Mouse (Mus musculus) C2C12 (cell line): ENCODE data around the gene Nudt5.

Experiments used
- CTCF ChIP-seq: IDR thresholded peaks from one replicate; pipeline ENCODE4 v1.5.1; 2011; ENCODE audit not compliant: control insufficient read depth, insufficient read depth, insufficient read length
- FOSL1 ChIP-seq: IDR thresholded peaks from one replicate; pipeline ENCODE4 v1.8.0; 2011; ENCODE audit warnings: mild to moderate bottlenecking, low read length; ENCODE audit not compliant: poor library complexity, insufficient read depth, severe bottlenecking
- MAX ChIP-seq: IDR thresholded peaks from one replicate; pipeline ENCODE4 v1.6.1; 2011; ENCODE audit warnings: mild to moderate bottlenecking, control low read depth
- MYOD1 ChIP-seq: IDR thresholded peaks from one replicate; pipeline ENCODE4 v1.6.1; 2011; ENCODE audit warnings: low read depth; ENCODE audit not compliant: control insufficient read depth, insufficient read length
- MYOG ChIP-seq: IDR thresholded peaks from one replicate; pipeline ENCODE4 v1.6.1; 2011; ENCODE audit not compliant: control insufficient read depth, insufficient read length; ENCODE audit errors: extremely low read depth
- USF1 ChIP-seq: IDR thresholded peaks from one replicate; pipeline ENCODE4 v1.6.1; 2011; ENCODE audit warnings: low read depth, mild to moderate bottlenecking, control low read depth, moderate library complexity

DNA sequence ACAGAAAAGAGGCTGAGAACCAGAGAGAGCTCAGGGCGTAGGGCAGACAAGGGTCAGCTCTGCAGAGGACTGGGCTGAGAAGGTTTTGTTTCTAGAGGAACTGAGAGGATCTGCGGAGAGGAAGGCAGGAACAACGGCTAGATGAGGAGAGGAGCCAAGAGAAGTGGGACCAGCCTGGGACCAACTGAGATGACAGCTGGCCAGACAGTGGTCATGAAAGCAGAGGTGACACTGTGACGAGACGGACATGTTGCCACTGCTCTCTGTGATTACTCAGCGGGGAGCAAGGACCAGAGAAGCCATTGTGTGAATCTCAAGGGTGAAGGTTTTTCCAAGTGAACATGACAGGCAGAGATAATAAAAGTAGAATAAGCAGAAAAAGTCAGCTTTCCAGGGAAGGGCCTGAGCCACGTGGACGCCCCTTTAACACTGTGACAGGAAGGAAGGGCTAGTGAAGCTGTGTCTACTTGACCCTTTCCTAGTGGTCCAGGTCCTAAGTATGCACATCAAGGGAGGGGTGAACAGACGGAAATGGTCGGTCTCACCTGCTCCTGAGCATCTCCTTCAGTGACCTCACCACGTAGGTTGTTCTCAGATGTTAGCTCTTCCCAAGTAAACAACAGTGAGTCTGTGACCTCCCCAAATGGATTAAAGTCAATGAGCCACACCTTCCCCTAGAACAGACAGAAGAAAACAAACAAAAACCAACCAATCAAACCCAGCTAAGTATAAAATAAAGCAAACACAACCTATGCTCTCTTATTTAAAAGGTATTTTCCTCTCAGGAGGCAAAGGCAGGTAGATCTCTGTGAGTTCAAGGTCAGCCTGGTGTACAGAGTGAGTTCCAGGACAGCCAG is 46.8 kb upstream of the Nudt5 start:
- TF ChIP-seq MYOG = no peak
- TF ChIP-seq CTCF = no peak
- no peak for TF ChIP-seq MYOD1
- no peak for TF ChIP-seq MAX
- no peak for TF ChIP-seq USF1
- no peak for TF ChIP-seq FOSL1
